Mouse (Mus musculus) kidney, postnatal 0 days (tissue): ENCODE measurements around the gene Adcy2. TPM values are rescaled to one million over a fixed set of nuclear protein-coding genes. Genes with fewer than 3 reads are reported as not detected.

Source experiments
- ATAC-seq: fragments of 200-750 bp; cut with Nextera tagmentation; replicated peaks from 2 replicates; pipeline ENCODE4 v1.8.0; 2017; ENCODE audit warnings: low read depth, moderate number of reproducible peaks, moderate TSS enrichment, moderate library complexity; ENCODE audit not compliant: low FRiP score
- DNase-seq: peaks from one replicate; pipeline ENCODE4 v3.0.0-alpha.2; 2016; ENCODE audit warnings: low spot score
- H3K27ac ChIP-seq: fragments of 300-500 bp; sonication (generic); 2 replicates; pipeline ENCODE4 v1.5.1; 2014; ENCODE audit warnings: mild to moderate bottlenecking
- H3K27me3 ChIP-seq: fragments of 300-500 bp; sonication (generic); 2 replicates; pipeline ENCODE4 v1.6.1; 2014; ENCODE audit warnings: low read length, mixed read lengths; ENCODE audit not compliant: insufficient read depth
- H3K36me3 ChIP-seq: fragments of 300-500 bp; sonication (generic); 2 replicates; pipeline ENCODE4 v1.6.1; 2014; ENCODE audit warnings: low read length, mixed read lengths; ENCODE audit not compliant: insufficient read depth
- H3K4me1 ChIP-seq: fragments of 300-500 bp; sonication (generic); replicated peaks from 2 replicates; pipeline ENCODE4 v1.6.1; 2014; ENCODE audit warnings: antibody characterized with exemption, low read length, mixed read lengths; ENCODE audit not compliant: insufficient read depth
- H3K4me2 ChIP-seq: fragments of 300-500 bp; sonication (generic); 2 replicates; pipeline ENCODE4 v1.6.1; 2014; ENCODE audit warnings: mild to moderate bottlenecking, low read length, moderate library complexity, mixed read lengths
- H3K4me3 ChIP-seq: fragments of 300-500 bp; sonication (generic); replicated peaks from 2 replicates; pipeline ENCODE4 v1.5.1; 2014; ENCODE audit warnings: low read depth, low read length
- H3K9ac ChIP-seq: fragments of 300-500 bp; sonication (generic); 2 replicates; pipeline ENCODE4 v1.6.1; 2014; ENCODE audit warnings: low read depth, low read length
- H3K9me3 ChIP-seq: fragments of 300-500 bp; sonication (generic); replicated peaks from 2 replicates; pipeline ENCODE4 v1.6.1; 2016; ENCODE audit warnings: low read length, inconsistent platforms, mixed read lengths
- CTCF ChIP-seq: IDR thresholded peaks from 2 replicates; pipeline ENCODE4 v1.5.1; 2016; ENCODE audit warnings: antibody characterized with exemption, low read depth, mild to moderate bottlenecking, moderate library complexity
- WGBS: fragments of 180-500 bp; shearing (Covaris S2); extraction: QIAGEN DNeasy Blood & Tissue Kit; methylation state at CpG from one replicate; pipeline ENCODE4 v1.1.7; 2014; 5-methylcytosine and 5-hydroxymethylcytosine counted together
- polyA plus RNA-seq: library from polyadenylated mRNA; unstranded; fragments of >200 nt; fragmentation: Nextera tagmentation; extraction: Ambion mirVana; gene quantifications from 2 replicates; pipeline ENCODE4 v1.2.1, GENCODE M21; 2015

The Adcy2 gene
- polyA plus RNA-seq, 1 experiment from 2014 or later = 4.0 TPM

GRCm38 (mm10) chr13:68598953-68599352 lies 400.4 kb downstream of the Adcy2 start:
- H3K27ac ChIP-seq = no peak overlapping the region
- H3K36me3 ChIP-seq = no peaks in the 10 kb centered on the region
- H3K4me3 ChIP-seq = no peak overlapping the region
- H3K4me1 ChIP-seq = no peaks in the 10 kb centered on the region
- no peaks in the 10 kb centered on the region for H3K9me3 ChIP-seq
- TF ChIP-seq CTCF = peak; percentile 34; the same call in 1 of the 2 replicates
- ATAC-seq = no peak
- no peak for DNase-seq
- no peak overlapping the region for H3K4me2 ChIP-seq
- H3K9ac ChIP-seq = no peak overlapping the region
- no peaks in the 10 kb centered on the region for H3K27me3 ChIP-seq

GRCm38 (mm10) chr13:68597667-68598066 lies 401.7 kb downstream of the Adcy2 start:
- no peaks in the 10 kb centered on the region for H3K27me3 ChIP-seq
- DNase-seq = no peak
- no peaks in the 10 kb centered on the region for H3K4me1 ChIP-seq

DNA sequence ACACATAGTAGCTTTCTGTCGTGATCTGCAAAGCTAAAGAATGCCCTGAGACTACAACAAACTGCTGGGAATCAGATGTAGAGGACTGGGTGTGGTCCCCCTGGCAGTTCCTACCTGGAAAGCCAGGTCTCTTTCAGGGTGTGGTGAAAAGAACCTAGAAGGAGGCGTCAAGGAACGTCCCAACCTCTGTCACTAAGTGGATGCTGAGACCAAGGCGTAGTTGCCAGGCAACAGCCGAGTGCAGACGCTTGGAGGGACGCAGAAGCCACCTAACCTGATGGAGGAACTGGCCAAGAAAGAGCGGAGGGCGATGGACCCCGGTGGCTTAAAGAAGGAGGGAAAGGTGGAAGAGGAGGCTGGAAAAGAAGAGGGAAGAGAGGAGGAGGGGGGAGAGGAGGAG lies 402.1 kb downstream of the Adcy2 start, which contains the start of gene 1700001L19Rik:
1700001L19Rik (plus strand) TSS at position 223 of the 400 bp plus-strand sequence.
- Histone ChIP-seq H3K36me3 (no peaks in the 10 kb centered on the region), H3K27me3 (no peaks in the 10 kb centered on the region), H3K4me1 (no peaks in the 10 kb centered on the region), H3K4me2 (peak within 1 kb of the TSS; percentile 45), H3K9me3 (no peaks in the 10 kb centered on the region), H3K9ac (no peak within 1 kb of the TSS), H3K4me3 (no peak within 1 kb of the TSS), H3K27ac (no peak within 1 kb of the TSS)
- no peak for TF ChIP-seq CTCF
- no peak for DNase-seq
- no peak for ATAC-seq
- 12% methylated on average over 10 of the region's 10 CpGs for WGBS

More at GRCm38 (mm10) chr13:68597667-68598066, 401.7 kb downstream of the Adcy2 start:
- Histone ChIP-seq H3K9me3 (no peaks in the 10 kb centered on the region), H3K27ac (no peak overlapping the region), H3K9ac (no peak overlapping the region), H3K4me3 (no peak overlapping the region), H3K4me2 (peak overlapping the region; percentile 45), H3K36me3 (no peaks in the 10 kb centered on the region)
- no peak for TF ChIP-seq CTCF
- 14% methylated on average over 13 of the region's 13 CpGs for WGBS
- peak; percentile 73 for ATAC-seq

DNA sequence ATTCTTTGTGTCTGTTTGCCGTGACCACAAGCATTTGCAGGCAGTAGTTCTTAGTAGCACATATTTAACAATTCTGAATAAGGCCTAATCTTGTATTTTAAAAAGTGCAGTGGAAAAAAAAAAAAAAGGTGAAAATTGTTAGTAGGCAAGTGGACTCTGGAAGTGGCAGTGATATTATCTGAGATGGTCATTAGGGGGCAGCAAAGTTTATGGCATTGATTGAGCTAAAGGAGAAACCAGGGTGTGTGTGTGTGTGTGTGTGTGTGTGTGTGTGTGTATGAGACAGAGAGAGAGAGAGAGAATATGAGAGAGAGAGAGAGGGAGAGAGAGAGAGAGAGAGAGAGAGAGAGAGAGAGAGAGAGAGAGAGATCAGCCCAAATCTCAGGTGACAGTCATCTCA lies 405.5 kb downstream of the Adcy2 start:
- Histone ChIP-seq H3K4me1 (no peaks in the 10 kb centered on the region), H3K27me3 (no peaks in the 10 kb centered on the region), H3K4me3 (no peak overlapping the region), H3K9ac (no peak overlapping the region), H3K4me2 (no peak overlapping the region), H3K9me3 (no peaks in the 10 kb centered on the region), H3K36me3 (peaks cover 27% of the 10 kb centered on the region), H3K27ac (no peak overlapping the region)
- peak; percentile 52 for DNase-seq
- peak; percentile 59 for TF ChIP-seq CTCF
- ATAC-seq = no peak
- WGBS = 88% methylated on average over 1 of the region's 1 CpGs

DNA sequence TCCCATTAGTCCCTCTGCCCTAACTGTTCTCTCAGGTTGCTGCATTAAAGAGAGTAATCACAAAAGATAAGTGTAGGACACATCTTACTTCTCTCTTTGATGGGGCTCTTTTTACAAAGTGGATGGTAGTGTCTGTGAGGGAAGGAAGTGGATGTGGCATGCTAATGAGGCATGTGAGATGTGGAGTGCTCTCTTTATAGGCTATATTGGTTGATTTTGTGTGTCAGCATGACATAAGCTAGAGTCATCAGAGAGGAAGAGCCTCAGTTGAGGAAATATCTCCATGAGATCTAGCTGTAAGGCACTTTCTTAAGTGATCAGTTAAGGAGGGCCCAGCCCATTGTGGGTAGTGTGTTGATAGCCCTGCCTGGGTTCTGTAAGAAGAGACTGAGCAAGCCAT lies 411.0 kb downstream of the Adcy2 start:
- H3K27ac ChIP-seq = no peak overlapping the region
- TF ChIP-seq CTCF = no peak

GRCm38 (mm10) chr13:68585441-68585840 lies 413.9 kb downstream of the Adcy2 start:
- no peak for ATAC-seq
- no peak for TF ChIP-seq CTCF
- Histone ChIP-seq H3K36me3 (peaks cover 42% of the 10 kb centered on the region), H3K4me1 (peaks cover 7% of the 10 kb centered on the region), H3K27me3 (no peaks in the 10 kb centered on the region), H3K4me3 (no peak overlapping the region), H3K4me2 (no peak overlapping the region), H3K27ac (no peak overlapping the region), H3K9me3 (no peaks in the 10 kb centered on the region), H3K9ac (no peak overlapping the region)
- no peak for DNase-seq
- 85% methylated on average over 7 of the region's 7 CpGs for WGBS

More for the DNA sequence above, 411.0 kb downstream of the Adcy2 start:
- DNase-seq (no peak), ATAC-seq (no peak)
- H3K36me3 ChIP-seq = peaks cover 56% of the 10 kb centered on the region
- no peak overlapping the region for H3K9ac ChIP-seq
- H3K27me3 ChIP-seq = no peaks in the 10 kb centered on the region
- H3K4me2 ChIP-seq = no peak overlapping the region
- no peaks in the 10 kb centered on the region for H3K4me1 ChIP-seq
- no peaks in the 10 kb centered on the region for H3K9me3 ChIP-seq
- H3K4me3 ChIP-seq = no peak overlapping the region

- Histone ChIP-seq H3K9me3 (no peaks in the 10 kb centered on the region), H3K36me3 (peaks cover 32% of the 10 kb centered on the region), H3K27ac (no peak overlapping the region), H3K27me3 (no peaks in the 10 kb centered on the region), H3K4me2 (no peak overlapping the region), H3K9ac (no peak overlapping the region), H3K4me3 (no peak overlapping the region), H3K4me1 (peaks cover 7% of the 10 kb centered on the region)
- no peak for TF ChIP-seq CTCF
- DNase-seq (no peak), ATAC-seq (no peak)
- WGBS = 87% methylated on average over 11 of the region's 11 CpGs
Measured at GRCm38 (mm10) chr13:68583961-68584360, 415.4 kb downstream of the Adcy2 start.
